Mouse (Mus musculus) ES-E14 (cell line): Measurements from ENCODE around the gene Slc44a4. TPM values are rescaled to one million over a fixed set of nuclear protein-coding genes. Genes with fewer than 3 reads are reported as not detected.
A peak's percentile ranks its signal among the peaks of the same experiment; 100 is the strongest.
"Not testable (repeated sequence)": the region's sequence is repeated elsewhere in the genome, so short reads cannot be mapped to it uniquely, and the experiment has no call there.

Experiments
- DNase-seq: peaks from one replicate; pipeline ENCODE4 v3.0.0-alpha.2; 2013; ENCODE audit warnings: low read depth, low spot score
- H3K27ac ChIP-seq: 2 replicates; pipeline ENCODE4 v1.5.1; 2012; ENCODE audit warnings: low read depth, mild to moderate bottlenecking, low read length, moderate library complexity, mixed read lengths; ENCODE audit not compliant: poor library complexity, insufficient read depth, severe bottlenecking
- H3K36me3 ChIP-seq: 2 replicates; pipeline ENCODE4 v1.6.1; 2012; ENCODE audit warnings: mild to moderate bottlenecking, low read length, moderate library complexity, mixed read lengths; ENCODE audit not compliant: control insufficient read depth, poor library complexity, insufficient read depth, severe bottlenecking
- H3K4me1 ChIP-seq, 2 experiments: fragments of 150-350 bp in 1 of 2; sonication (generic) in 1 of 2; 2 replicates each; pipeline ENCODE4 v1.6.1; 2012; ENCODE audit warnings: low read length in 2 of 2, mild to moderate bottlenecking in 1 of 2, mixed read lengths in 1 of 2; ENCODE audit not compliant: control insufficient read depth in 2 of 2, insufficient read depth in 2 of 2, poor library complexity in 1 of 2
- H3K4me3 ChIP-seq, 2 experiments: fragments of 150-350 bp in 1 of 2; sonication (generic) in 1 of 2; 2 replicates each; pipeline ENCODE4 v1.5.1; 2012; ENCODE audit warnings: low read length in 2 of 2, low read depth in 1 of 2, mild to moderate bottlenecking in 1 of 2, mixed read lengths in 1 of 2; ENCODE audit not compliant: insufficient read depth in 1 of 2, poor library complexity in 1 of 2, severe bottlenecking in 1 of 2
- H3K9ac ChIP-seq: 2 replicates; pipeline ENCODE4 v1.6.1; 2012; ENCODE audit warnings: low read depth, mild to moderate bottlenecking, low read length, mixed read lengths; ENCODE audit not compliant: poor library complexity, insufficient read depth, severe bottlenecking
- H3K9me3 ChIP-seq: fragments of 150-350 bp; sonication (generic); 2 replicates; pipeline ENCODE4 v1.6.1; 2012; ENCODE audit warnings: low read depth, mild to moderate bottlenecking, low read length; ENCODE audit not compliant: control insufficient read depth, insufficient read depth
- CHD2 ChIP-seq: IDR thresholded peaks from 2 replicates; pipeline ENCODE4 v1.6.1; 2014; ENCODE audit warnings: mild to moderate bottlenecking, low read depth, low read length, inconsistent platforms
- HCFC1 ChIP-seq: IDR thresholded peaks from 2 replicates; pipeline ENCODE4 v1.6.1; 2012; ENCODE audit warnings: low read length, inconsistent platforms, borderline replicate concordance; ENCODE audit not compliant: insufficient read depth
- MAFK ChIP-seq: IDR thresholded peaks from 2 replicates; pipeline ENCODE4 v1.6.1; 2014; ENCODE audit warnings: mild to moderate bottlenecking, low read depth, low read length, inconsistent platforms; ENCODE audit not compliant: insufficient read depth
- ZC3H11A ChIP-seq: IDR thresholded peaks from 2 replicates; pipeline ENCODE4 v1.6.1; 2012; ENCODE audit warnings: low read depth, mild to moderate bottlenecking, inconsistent platforms, low read length, borderline replicate concordance
- ZNF384 ChIP-seq: IDR thresholded peaks from 2 replicates; pipeline ENCODE4 v1.6.1; 2012; ENCODE audit warnings: low read depth, low read length, inconsistent platforms
- in situ Hi-C, 2 experiments: fragments of 600-800 bp; cut with MboI; formaldehyde crosslinking; loops; one replicate each; pipeline ENCODE4 v1.15.1; 2025; ENCODE audit warnings: low sequenced_read_pairs in 2 of 2, inconsistent platforms in 1 of 2; ENCODE audit not compliant: unreplicated experiment in 2 of 2
- total RNA-seq: library from RNA; depleted of rRNA; stranded (reverse); fragments of 300-350 nt; gene quantifications from 2 replicates; pipeline ENCODE4 v1.2.3, GENCODE M21; 2012

Slc44a4 gene
- total RNA-seq, 1 experiment = 5.5 TPM

- Histone ChIP-seq H3K9ac (peak within 1 kb of the TSS; percentile 75), H3K4me3 (peak within 1 kb of the TSS; percentile 85 to 94), H3K27ac (peak within 1 kb of the TSS; percentile 89)
- in situ Hi-C loops, H3K9me3 ChIP-seq, H3K36me3 ChIP-seq, H3K4me1 ChIP-seq, DNase-seq: not testable (repeated sequence)
Observed at GRCm38 (mm10) chr17:34959130-34959778, 45.0 kb downstream of the Slc44a4 start, which contains the start of gene Hspa1b. TSS of gene Hspa1b (minus strand) at chr17:34959238.

DNA sequence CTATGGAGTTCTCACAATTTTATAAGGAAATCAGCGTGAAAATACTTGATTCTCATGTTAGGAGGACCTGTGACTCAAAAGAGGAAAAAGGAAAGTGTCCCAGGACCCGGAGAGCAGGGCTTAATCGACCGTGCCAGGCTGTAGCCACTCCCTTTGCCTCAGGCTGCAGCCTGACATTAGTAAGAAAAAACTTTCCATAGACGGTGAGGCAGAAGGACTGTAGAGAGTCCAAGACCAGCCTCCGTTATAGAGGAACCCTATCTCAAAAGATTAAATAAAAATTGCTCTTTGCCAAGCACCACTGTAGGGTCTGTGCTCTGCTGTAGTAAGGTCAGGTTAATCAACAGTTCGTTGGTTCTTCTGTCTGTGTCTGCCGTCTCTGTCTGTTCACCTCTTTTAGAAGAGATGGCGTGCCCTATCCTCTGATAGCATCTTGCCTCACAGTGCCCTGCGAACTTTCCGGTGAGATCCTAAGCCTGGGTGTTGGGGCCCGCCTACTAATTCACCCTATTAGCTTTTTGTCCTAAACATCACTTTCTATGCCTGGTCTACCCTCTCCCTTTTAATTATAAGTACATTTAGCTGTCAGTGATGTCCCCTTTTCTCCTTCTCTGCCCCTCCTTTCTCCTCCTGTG lies 45.7 kb downstream of the Slc44a4 start:
- H3K9ac ChIP-seq = 0 out of 2 replicates have a peak overlapping the region, but pooled peaks have one; percentile 1
- H3K36me3 ChIP-seq = no peaks in the 10 kb centered on the region
- H3K4me3 ChIP-seq = peak overlapping the region; percentile 85 to 94
- in situ Hi-C loops = no loop called here
- DNase-seq = no peak
- no peak overlapping the region for H3K27ac ChIP-seq
- peaks cover 3 to 9% of the 10 kb centered on the region in 2 experiments; a peak in 2 of 4 replicates for H3K4me1 ChIP-seq
- no peaks in the 10 kb centered on the region for H3K9me3 ChIP-seq
- TF ChIP-seq CHD2 (no peak), ZNF384 (no peak), MAFK (no peak), HCFC1 (no peak), ZC3H11A (no peak)

GRCm38 (mm10) chr17:34960702-34961493 lies 46.6 kb downstream of the Slc44a4 start:
- DNase-seq = no peak
- H3K4me1 ChIP-seq = peaks cover 3 to 16% of the 10 kb centered on the region in 2 experiments; a peak in 2 of 4 replicates
- TF ChIP-seq ZC3H11A (no peak), MAFK (no peak), ZNF384 (no peak), HCFC1 (no peak)
- no peak overlapping the region for H3K4me3 ChIP-seq
- no peak overlapping the region for H3K27ac ChIP-seq
- no peaks in the 10 kb centered on the region for H3K36me3 ChIP-seq
- H3K9ac ChIP-seq = no peak overlapping the region
- in situ Hi-C loops = no loop called here
- no peaks in the 10 kb centered on the region for H3K9me3 ChIP-seq

DNA sequence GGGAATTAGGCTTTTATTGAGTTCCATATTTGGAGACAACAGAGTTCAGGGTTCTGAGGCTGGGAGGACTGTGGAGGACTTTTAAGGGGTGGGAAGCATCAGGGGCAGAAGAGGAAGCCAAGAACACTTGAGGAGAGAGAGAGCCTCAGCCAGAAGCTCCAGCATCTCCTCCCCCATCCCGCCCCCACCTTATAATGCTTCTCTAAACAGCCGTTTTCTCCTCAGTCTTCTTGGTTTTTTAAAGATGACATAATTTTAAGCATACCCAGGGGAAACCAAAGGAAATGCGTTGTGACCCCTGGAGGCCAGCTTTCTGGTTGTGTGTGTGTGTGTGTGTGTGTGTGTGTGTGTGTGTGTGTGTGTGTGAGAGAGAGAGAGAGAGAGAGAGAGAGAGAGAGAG lies 47.9 kb downstream of the Slc44a4 start:
- no peak for TF ChIP-seq ZNF384
- no peak for TF ChIP-seq HCFC1
- TF ChIP-seq CHD2 = no peak
- TF ChIP-seq ZC3H11A = no peak
- no peak for TF ChIP-seq MAFK
- Histone ChIP-seq H3K36me3 (no peaks in the 10 kb centered on the region), H3K9me3 (no peaks in the 10 kb centered on the region), H3K27ac (no peak overlapping the region), H3K4me1 (peaks cover 3 to 16% of the 10 kb centered on the region in 2 experiments; a peak in 2 of 4 replicates), H3K9ac (no peak overlapping the region), H3K4me3 (no peak overlapping the region)
- DNase-seq = no peak
- in situ Hi-C loops = no loop called here
